Mouse (Mus musculus): ENCODE measurements around the gene Prkag2. TPM values are rescaled to one million over a fixed set of nuclear protein-coding genes. Genes with fewer than 3 reads are reported as not detected.

The Prkag2 gene
- polyA plus RNA-seq, 1 experiment from 2014 or later, result 4.8 TPM

GRCm38 (mm10) chr5:24979312-24979967 is 121.0 kb downstream of the Prkag2 start:
- WGBS (ENCODE audit: insufficient replicate concordance), result 14% methylated on average over 4 of the region's 4 CpGs
- no peaks in the 10 kb centered on the region for H3K36me3 ChIP-seq (ENCODE audit: control insufficient read depth, insufficient read depth)
- H3K27ac ChIP-seq (ENCODE audit: low read length), result no peak overlapping the region

GRCm38 (mm10) chr5:24976907-24977306 is 123.5 kb downstream of the Prkag2 start:
- Histone ChIP-seq H3K4me2 (ENCODE audit: low read depth, low read length) (no peak overlapping the region), H3K27ac (ENCODE audit: low read length) (no peak overlapping the region), H3K9ac (ENCODE audit: low read depth, low read length) (no peak overlapping the region), H3K4me3 (ENCODE audit: low read depth, low read length) (no peak overlapping the region), H3K9me3 (replicated peaks; ENCODE audit: control insufficient read depth, low read length) (no peaks in the 10 kb centered on the region), H3K27me3 (ENCODE audit: control insufficient read depth, insufficient read depth, low read depth, low read length) (no peaks in the 10 kb centered on the region), H3K36me3 (ENCODE audit: control insufficient read depth, insufficient read depth) (no peaks in the 10 kb centered on the region), H3K4me1 (ENCODE audit: control insufficient read depth, low read depth, low read length) (peaks cover 18% of the 10 kb centered on the region)
- WGBS (ENCODE audit: insufficient replicate concordance), result 57% methylated on average over 3 of the region's 3 CpGs
- ATAC-seq (ENCODE audit: low read depth), result no peak

More at GRCm38 (mm10) chr5:24979312-24979967, 121.0 kb downstream of the Prkag2 start:
- no peak overlapping the region for H3K4me2 ChIP-seq (ENCODE audit: low read depth, low read length)
- peaks cover 18% of the 10 kb centered on the region for H3K4me1 ChIP-seq (ENCODE audit: control insufficient read depth, low read depth, low read length)
- H3K9me3 ChIP-seq (replicated peaks; ENCODE audit: control insufficient read depth, low read length), result no peaks in the 10 kb centered on the region
- no peak overlapping the region for H3K4me3 ChIP-seq (ENCODE audit: low read depth, low read length)
- no peaks in the 10 kb centered on the region for H3K27me3 ChIP-seq (ENCODE audit: control insufficient read depth, insufficient read depth, low read depth, low read length)
- H3K9ac ChIP-seq (ENCODE audit: low read depth, low read length), result no peak overlapping the region
- ATAC-seq (ENCODE audit: low read depth), result peak; percentile 67

GRCm38 (mm10) chr5:24976236-24976635 is 124.2 kb downstream of the Prkag2 start:
- no peak overlapping the region for H3K4me3 ChIP-seq (ENCODE audit: low read depth, low read length)
- no peak overlapping the region for H3K9ac ChIP-seq (ENCODE audit: low read depth, low read length)
- H3K4me2 ChIP-seq (ENCODE audit: low read depth, low read length), result no peak overlapping the region
- no peak overlapping the region for H3K27ac ChIP-seq (ENCODE audit: low read length)
- ATAC-seq (ENCODE audit: low read depth), result no peak
- no peaks in the 10 kb centered on the region for H3K36me3 ChIP-seq (ENCODE audit: control insufficient read depth, insufficient read depth)
- no peaks in the 10 kb centered on the region for H3K9me3 ChIP-seq (replicated peaks; ENCODE audit: control insufficient read depth, low read length)
- peaks cover 18% of the 10 kb centered on the region for H3K4me1 ChIP-seq (ENCODE audit: control insufficient read depth, low read depth, low read length)
- WGBS (ENCODE audit: insufficient replicate concordance), result 72% methylated on average over 12 of the region's 12 CpGs
- H3K27me3 ChIP-seq (ENCODE audit: control insufficient read depth, insufficient read depth, low read depth, low read length), result no peaks in the 10 kb centered on the region

GRCm38 (mm10) chr5:24975100-24975499 is 125.3 kb downstream of the Prkag2 start:
- H3K27ac ChIP-seq (ENCODE audit: low read length), result no peak overlapping the region
- no peak for ATAC-seq (ENCODE audit: low read depth)
- no peaks in the 10 kb centered on the region for H3K36me3 ChIP-seq (ENCODE audit: control insufficient read depth, insufficient read depth)
- no peaks in the 10 kb centered on the region for H3K9me3 ChIP-seq (replicated peaks; ENCODE audit: control insufficient read depth, low read length)
- H3K4me1 ChIP-seq (ENCODE audit: control insufficient read depth, low read depth, low read length), result peaks cover 16% of the 10 kb centered on the region
- 50% methylated on average over 7 of the region's 7 CpGs for WGBS (ENCODE audit: insufficient replicate concordance)
- no peak overlapping the region for H3K9ac ChIP-seq (ENCODE audit: low read depth, low read length)
- no peaks in the 10 kb centered on the region for H3K27me3 ChIP-seq (ENCODE audit: control insufficient read depth, insufficient read depth, low read depth, low read length)
- no peak overlapping the region for H3K4me2 ChIP-seq (ENCODE audit: low read depth, low read length)
- H3K4me3 ChIP-seq (ENCODE audit: low read depth, low read length), result no peak overlapping the region

DNA sequence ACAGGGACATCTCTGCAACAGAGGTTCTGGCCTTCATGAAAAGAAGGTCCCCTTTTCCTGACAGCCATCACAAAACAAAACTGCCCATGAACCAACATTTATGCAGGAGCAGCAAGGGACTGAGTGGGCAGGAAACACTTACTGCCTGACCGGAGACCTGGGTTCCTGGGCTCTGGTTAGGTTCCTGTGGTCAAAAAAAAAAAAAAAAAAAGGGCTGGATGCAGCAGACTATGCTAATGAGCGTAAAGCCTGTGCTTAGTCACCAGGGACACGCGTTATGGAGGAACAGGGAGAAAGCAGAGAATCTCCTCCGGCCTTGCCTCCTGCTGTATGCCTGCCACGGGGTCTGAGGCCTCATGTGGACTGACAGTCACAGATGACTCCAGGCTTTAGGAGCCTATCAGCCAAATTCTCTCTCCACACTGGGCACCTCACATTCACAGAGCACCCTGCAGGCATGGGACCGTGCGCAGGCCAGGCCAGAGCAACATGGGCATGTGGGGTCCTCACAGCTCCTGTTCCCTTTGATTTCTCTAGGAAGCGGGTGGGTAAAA is 126.7 kb downstream of the Prkag2 start:
- Histone ChIP-seq H3K4me3 (ENCODE audit: low read depth, low read length) (no peak overlapping the region), H3K9me3 (replicated peaks; ENCODE audit: control insufficient read depth, low read length) (no peaks in the 10 kb centered on the region), H3K9ac (ENCODE audit: low read depth, low read length) (no peak overlapping the region), H3K4me1 (ENCODE audit: control insufficient read depth, low read depth, low read length) (peaks cover 6% of the 10 kb centered on the region), H3K4me2 (ENCODE audit: low read depth, low read length) (no peak overlapping the region), H3K27ac (ENCODE audit: low read length) (no peak overlapping the region), H3K27me3 (ENCODE audit: control insufficient read depth, insufficient read depth, low read depth, low read length) (no peaks in the 10 kb centered on the region), H3K36me3 (ENCODE audit: control insufficient read depth, insufficient read depth) (no peaks in the 10 kb centered on the region)
- ATAC-seq (ENCODE audit: low read depth), result no peak
- 53% methylated on average over 9 of the region's 9 CpGs for WGBS (ENCODE audit: insufficient replicate concordance)

DNA sequence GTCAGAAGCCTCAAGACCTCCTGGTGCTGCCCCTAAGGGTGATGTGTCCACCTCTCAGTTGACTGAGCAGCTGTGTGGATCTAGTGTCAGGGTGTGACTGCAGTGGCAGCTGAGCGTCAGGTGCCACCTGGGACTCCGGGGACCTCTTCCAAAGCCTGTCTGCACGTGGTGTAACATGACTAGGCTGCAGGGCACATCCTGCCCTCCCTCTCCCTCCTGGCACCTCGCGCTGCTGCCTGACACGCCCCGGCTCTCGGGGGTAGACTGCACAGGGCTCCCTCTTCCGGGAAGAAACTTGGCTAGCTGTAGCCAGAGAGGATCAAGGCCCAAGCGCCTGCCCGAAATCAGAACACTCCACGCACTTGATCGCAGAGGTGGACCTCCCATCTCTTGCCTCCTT is 127.2 kb downstream of the Prkag2 start:
- Histone ChIP-seq H3K4me1 (ENCODE audit: control insufficient read depth, low read depth, low read length) (peaks cover 11% of the 10 kb centered on the region), H3K36me3 (ENCODE audit: control insufficient read depth, insufficient read depth) (no peaks in the 10 kb centered on the region), H3K4me2 (ENCODE audit: low read depth, low read length) (no peak overlapping the region), H3K4me3 (ENCODE audit: low read depth, low read length) (no peak overlapping the region), H3K27ac (ENCODE audit: low read length) (no peak overlapping the region), H3K27me3 (ENCODE audit: control insufficient read depth, insufficient read depth, low read depth, low read length) (no peaks in the 10 kb centered on the region), H3K9me3 (replicated peaks; ENCODE audit: control insufficient read depth, low read length) (no peaks in the 10 kb centered on the region), H3K9ac (ENCODE audit: low read depth, low read length) (no peak overlapping the region)
- no peak for ATAC-seq (ENCODE audit: low read depth)
- 34% methylated on average over 13 of the region's 13 CpGs for WGBS (ENCODE audit: insufficient replicate concordance)

GRCm38 (mm10) chr5:24970552-24971275 is 129.7 kb downstream of the Prkag2 start:
- no peak for ATAC-seq (ENCODE audit: low read depth)
- no peak overlapping the region for H3K9ac ChIP-seq (ENCODE audit: low read depth, low read length)
- 62% methylated on average over 8 of the region's 8 CpGs for WGBS (ENCODE audit: insufficient replicate concordance)
- no peak overlapping the region for H3K27ac ChIP-seq (ENCODE audit: low read length)
- H3K9me3 ChIP-seq (replicated peaks; ENCODE audit: control insufficient read depth, low read length), result no peaks in the 10 kb centered on the region
- H3K4me3 ChIP-seq (ENCODE audit: low read depth, low read length), result no peak overlapping the region
- peaks cover 8% of the 10 kb centered on the region for H3K4me1 ChIP-seq (ENCODE audit: control insufficient read depth, low read depth, low read length)
- H3K36me3 ChIP-seq (ENCODE audit: control insufficient read depth, insufficient read depth), result no peaks in the 10 kb centered on the region
- H3K27me3 ChIP-seq (ENCODE audit: control insufficient read depth, insufficient read depth, low read depth, low read length), result no peaks in the 10 kb centered on the region
- no peak overlapping the region for H3K4me2 ChIP-seq (ENCODE audit: low read depth, low read length)

DNA sequence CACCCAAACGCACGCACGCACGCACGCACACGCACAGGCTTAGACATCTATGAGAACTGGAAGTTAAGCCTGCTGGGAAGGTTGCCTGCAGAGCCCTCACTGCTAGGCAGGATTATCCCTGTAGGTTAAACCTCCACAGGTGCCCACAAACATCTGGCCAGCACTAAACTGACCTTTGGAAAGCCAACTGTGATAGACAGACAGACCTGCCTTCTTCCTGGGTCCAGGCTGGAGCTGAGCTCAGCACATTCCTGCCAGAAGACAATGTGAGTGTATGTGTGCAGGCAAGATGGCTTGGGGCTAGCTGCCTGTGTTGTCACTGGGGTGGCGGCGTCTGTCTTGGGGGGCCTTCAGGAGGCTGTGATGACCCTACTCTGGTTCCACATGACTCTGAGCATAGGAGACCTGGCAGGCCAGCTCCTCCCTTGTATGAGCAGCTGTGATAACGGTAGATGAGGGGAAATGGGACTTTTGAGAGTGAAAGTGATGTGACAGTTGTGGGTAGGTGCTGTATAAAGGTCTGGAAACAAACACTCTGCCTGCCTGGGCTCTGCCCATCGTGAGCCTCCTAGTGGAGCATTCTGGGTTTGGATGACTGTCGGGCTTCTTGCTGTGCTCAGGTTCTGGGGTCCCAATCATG is 131.1 kb downstream of the Prkag2 start:
- Histone ChIP-seq H3K9ac (ENCODE audit: low read depth, low read length) (no peak overlapping the region), H3K36me3 (ENCODE audit: control insufficient read depth, insufficient read depth) (no peaks in the 10 kb centered on the region), H3K9me3 (replicated peaks; ENCODE audit: control insufficient read depth, low read length) (no peaks in the 10 kb centered on the region), H3K27me3 (ENCODE audit: control insufficient read depth, insufficient read depth, low read depth, low read length) (no peaks in the 10 kb centered on the region), H3K4me2 (ENCODE audit: low read depth, low read length) (0 out of 2 replicates have a peak overlapping the region, but pooled peaks have one; percentile 24), H3K4me3 (ENCODE audit: low read depth, low read length) (no peak overlapping the region), H3K27ac (ENCODE audit: low read length) (no peak overlapping the region), H3K4me1 (ENCODE audit: control insufficient read depth, low read depth, low read length) (peaks cover 8% of the 10 kb centered on the region)
- peak; percentile 65 for ATAC-seq (ENCODE audit: low read depth)
- 29% methylated on average over 11 of the region's 11 CpGs for WGBS (ENCODE audit: insufficient replicate concordance)

Measured in liver, embryonic 16.5 days (tissue).